Comparison of ENCODE assay signal across 32 mouse cellular contexts in the genomic region with DNA sequence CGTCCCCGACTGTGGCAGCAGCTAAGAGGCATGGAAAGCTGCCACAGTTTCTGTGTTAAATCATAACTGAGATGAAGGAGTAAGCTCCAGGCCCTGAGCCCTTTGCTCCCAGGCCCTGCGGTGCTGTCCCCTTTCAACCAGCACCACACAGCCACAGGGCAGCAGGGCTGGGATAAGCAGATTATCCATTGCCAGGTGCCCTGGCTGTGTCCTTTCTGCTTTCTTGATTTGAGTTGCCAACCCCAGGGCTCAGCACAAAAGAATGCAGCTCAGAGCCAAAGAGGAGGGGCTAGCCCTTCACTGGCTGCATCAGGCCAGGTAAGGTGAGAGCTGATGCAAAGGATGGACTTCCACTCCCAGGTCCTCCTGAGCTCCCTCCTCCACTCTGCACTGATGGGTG. TPM values are rescaled to one million over a fixed set of nuclear protein-coding genes. Genes with fewer than 3 reads are reported as not detected.
DNase-seq lines count a peak whose midpoint lies in the region; ATAC-seq and TF ChIP-seq lines count a peak whose summit lies in the region.
"Had no signal": no experiment of that assay in that cellular context is flagged by ENCODE, and none has a peak within 500 bp of the region (broad histone marks: within the 10 kb centered on the region; RNA-seq: fewer than 3 reads in every experiment).

No protein-coding gene starts in this region.

- peak; percentile 60; the same call in 1 of the 2 replicates for ATAC-seq in embryonic facial prominence, embryonic 14.5 days (ENCODE audit: low read depth)
- no peak for ATAC-seq in stomach, postnatal 0 days (ENCODE audit: low FRiP score, low TSS enrichment)
- ATAC-seq in activated CD4-positive, CD25-positive, alpha-beta regulatory T cell, adult 4 months: no peak
- ATAC-seq in hindbrain, embryonic 11.5 days (ENCODE audit: low FRiP score): no peak
- ATAC-seq: forebrain, embryonic 16.5 days; hindbrain, postnatal 0 days; intestine, embryonic 15.5 days; liver, embryonic 12.5 days; liver, postnatal 0 days had no signal

- H3K9ac ChIP-seq in embryonic facial prominence, embryonic 14.5 days (ENCODE audit: low read depth, low read length): no peak overlapping the region
- no peak overlapping the region for H3K9ac ChIP-seq in stomach, postnatal 0 days (ENCODE audit: low read length)
- H3K9ac ChIP-seq in hindbrain, embryonic 11.5 days (ENCODE audit: low read depth, low read length): no peak overlapping the region
- H3K9ac ChIP-seq: embryonic facial prominence, embryonic 12.5 days; heart, embryonic 15.5 days; hindbrain, embryonic 12.5 days; intestine, embryonic 15.5 days; limb, embryonic 13.5 days; liver, embryonic 12.5 days; liver, postnatal 0 days; neural tube, embryonic 13.5 days had no signal

- no peaks in the 10 kb centered on the region for H3K27me3 ChIP-seq in embryonic facial prominence, embryonic 14.5 days (replicated peaks; ENCODE audit: control insufficient read depth, insufficient read depth, low read length)
- H3K27me3 ChIP-seq in embryonic facial prominence, embryonic 10.5 days (replicated peaks; ENCODE audit: low read depth, poor library complexity, severe bottlenecking): no peaks in the 10 kb centered on the region
- no peaks in the 10 kb centered on the region for H3K27me3 ChIP-seq in stomach, postnatal 0 days (ENCODE audit: control insufficient read depth, insufficient read depth, low read length)
- no peaks in the 10 kb centered on the region for H3K27me3 ChIP-seq in hindbrain, embryonic 11.5 days (ENCODE audit: control insufficient read depth, insufficient read depth, low read length)
- H3K27me3 ChIP-seq: embryonic facial prominence, embryonic 12.5 days; hindbrain, embryonic 12.5 days; intestine, embryonic 15.5 days; limb, embryonic 13.5 days; neural tube, embryonic 13.5 days had no signal

- H3K9me3 ChIP-seq in embryonic facial prominence, embryonic 14.5 days (ENCODE audit: control insufficient read depth, low read length): no peaks in the 10 kb centered on the region
- no peaks in the 10 kb centered on the region for H3K9me3 ChIP-seq in embryonic facial prominence, embryonic 10.5 days
- H3K9me3 ChIP-seq in stomach, postnatal 0 days (ENCODE audit: control insufficient read depth, low read length): no peaks in the 10 kb centered on the region
- no peaks in the 10 kb centered on the region for H3K9me3 ChIP-seq in hindbrain, embryonic 11.5 days (ENCODE audit: control insufficient read depth, low read length)
- H3K9me3 ChIP-seq: embryonic facial prominence, embryonic 12.5 days; forebrain, embryonic 10.5 days; heart, embryonic 10.5 days; heart, embryonic 15.5 days; intestine, embryonic 15.5 days; limb, embryonic 13.5 days; liver, embryonic 12.5 days; neural tube, embryonic 13.5 days had no signal

- H3K27ac ChIP-seq in embryonic facial prominence, embryonic 14.5 days (replicated peaks; ENCODE audit: low read depth, low read length): no peak overlapping the region
- no peak overlapping the region for H3K27ac ChIP-seq in embryonic facial prominence, embryonic 10.5 days (replicated peaks)
- H3K27ac ChIP-seq in stomach, postnatal 0 days (replicated peaks): no peak overlapping the region
- H3K27ac ChIP-seq in hindbrain, embryonic 11.5 days (ENCODE audit: low read depth, low read length): no peak overlapping the region
- H3K27ac ChIP-seq: embryonic facial prominence, embryonic 12.5 days; forebrain, embryonic 10.5 days; gastrocnemius, adult 2 months; heart, embryonic 10.5 days; heart, embryonic 15.5 days; hindbrain, embryonic 12.5 days; hindbrain, postnatal 0 days; intestine, embryonic 15.5 days; layer of hippocampus, adult 2 months; limb, embryonic 13.5 days; liver, embryonic 12.5 days; neural tube, embryonic 13.5 days had no signal

- WGBS in embryonic facial prominence, embryonic 14.5 days: 83% methylated on average over 3 of the region's 3 CpGs
- WGBS in embryonic facial prominence, embryonic 10.5 days: 85% methylated on average over 3 of the region's 3 CpGs
- WGBS in stomach, postnatal 0 days: 74% methylated on average over 3 of the region's 3 CpGs
- 88% methylated on average over 3 of the region's 3 CpGs for WGBS in hindbrain, embryonic 11.5 days

- H3K4me2 ChIP-seq in embryonic facial prominence, embryonic 14.5 days (ENCODE audit: low read depth, low read length): no peak overlapping the region
- no peak overlapping the region for H3K4me2 ChIP-seq in stomach, postnatal 0 days (replicated peaks; ENCODE audit: low read depth)
- H3K4me2 ChIP-seq in hindbrain, embryonic 11.5 days (replicated peaks; ENCODE audit: low read depth, low read length): no peak overlapping the region
- H3K4me2 ChIP-seq: embryonic facial prominence, embryonic 12.5 days; heart, embryonic 15.5 days; hindbrain, embryonic 12.5 days; intestine, embryonic 15.5 days; limb, embryonic 13.5 days; liver, embryonic 12.5 days; midbrain, embryonic 11.5 days; neural tube, embryonic 13.5 days had no signal

- no peaks in the 10 kb centered on the region for H3K36me3 ChIP-seq in embryonic facial prominence, embryonic 14.5 days (ENCODE audit: control insufficient read depth, insufficient read depth, low read length)
- H3K36me3 ChIP-seq in embryonic facial prominence, embryonic 10.5 days (replicated peaks): no peaks in the 10 kb centered on the region
- no peaks in the 10 kb centered on the region for H3K36me3 ChIP-seq in stomach, postnatal 0 days (ENCODE audit: control insufficient read depth, insufficient read depth, low read length)
- H3K36me3 ChIP-seq in hindbrain, embryonic 11.5 days (ENCODE audit: control insufficient read depth, insufficient read depth, low read length): no peaks in the 10 kb centered on the region
- H3K36me3 ChIP-seq: embryonic facial prominence, embryonic 12.5 days; forebrain, embryonic 10.5 days; heart, embryonic 10.5 days; heart, embryonic 15.5 days; hindbrain, embryonic 12.5 days; intestine, embryonic 15.5 days; limb, embryonic 13.5 days; liver, embryonic 12.5 days; neural tube, embryonic 13.5 days had no signal

- TF ChIP-seq EP300 in stomach, postnatal 0 days (optimal IDR thresholded peaks at IDR 0.05): no peak

- H3K4me3 ChIP-seq in embryonic facial prominence, embryonic 14.5 days (ENCODE audit: low read depth, low read length): no peak overlapping the region
- no peak overlapping the region for H3K4me3 ChIP-seq in embryonic facial prominence, embryonic 10.5 days
- H3K4me3 ChIP-seq in stomach, postnatal 0 days (ENCODE audit: low read depth, low read length): no peak overlapping the region
- H3K4me3 ChIP-seq in hindbrain, embryonic 11.5 days (ENCODE audit: low read depth, low read length): no peak overlapping the region
- H3K4me3 ChIP-seq: embryonic facial prominence, embryonic 12.5 days; forebrain, embryonic 10.5 days; gastrocnemius, adult 2 months; heart, embryonic 10.5 days; heart, embryonic 15.5 days; hindbrain, embryonic 12.5 days; intestine, embryonic 15.5 days; layer of hippocampus, adult 2 months; limb, embryonic 13.5 days; liver, embryonic 12.5 days; myocyte; neural tube, embryonic 13.5 days had no signal

- DNase-seq in embryonic facial prominence, embryonic 14.5 days (ENCODE audit: low spot score): no peak
- DNase-seq in embryonic facial prominence, embryonic 10.5 days (ENCODE audit: low spot score): no peak
- peak; percentile 94 for DNase-seq in kidney, adult 9 months
- peak; percentile 83 for DNase-seq in kidney, postnatal 14 days
- DNase-seq in stomach, postnatal 0 days (ENCODE audit: low spot score): peak; percentile 18
- DNase-seq in hindbrain, embryonic 11.5 days (ENCODE audit: low spot score): no peak
- no peak for DNase-seq in embryo, embryonic 11 days
- DNase-seq: adrenal gland, adult 2 months; adrenal gland, postnatal 36 days; cerebellum, adult 18-20 months; cerebellum, postnatal 10 days; gastrocnemius, adult 2 months; liver, postnatal 0 days; lung, postnatal 36 days; right cerebral cortex, postnatal 4 days had no signal

- H3K4me1 ChIP-seq in embryonic facial prominence, embryonic 14.5 days (ENCODE audit: control insufficient read depth, insufficient read depth, low read length): no peaks in the 10 kb centered on the region
- H3K4me1 ChIP-seq in embryonic facial prominence, embryonic 10.5 days: no peaks in the 10 kb centered on the region; the same call in 1 of the 2 replicates
- H3K4me1 ChIP-seq in stomach, postnatal 0 days (replicated peaks; ENCODE audit: control insufficient read depth, insufficient read depth): peaks cover 3% of the 10 kb centered on the region; the same call in 1 of the 2 replicates
- no peaks in the 10 kb centered on the region for H3K4me1 ChIP-seq in hindbrain, embryonic 11.5 days (replicated peaks; ENCODE audit: control insufficient read depth, insufficient read depth, low read length)
- H3K4me1 ChIP-seq: embryonic facial prominence, embryonic 12.5 days; forebrain, embryonic 10.5 days; hindbrain, embryonic 12.5 days; limb, embryonic 13.5 days; liver, embryonic 12.5 days had no signal

- TF ChIP-seq CTCF in stomach, postnatal 0 days (IDR thresholded peaks at IDR 0.05; ENCODE audit: low read depth): no peak

RNA-seq across cellular contexts. Expression of a gene that starts 10.2 kb away (rescaled TPM):
- 0.34 and 0.47 TPM in 2 replicates for polyA plus RNA-seq in embryonic facial prominence, embryonic 14.5 days (2014; fragmentation: Nextera tagmentation; extraction: Ambion mirVana)
- not detected in 2 replicates for polyA plus RNA-seq in embryonic facial prominence, embryonic 10.5 days (2016; fragmentation: Nextera tagmentation; extraction: Ambion mirVana)
- polyA plus RNA-seq in stomach, postnatal 0 days (2015; fragmentation: Nextera tagmentation; extraction: Ambion mirVana): 3.1 and 3.4 TPM in 2 replicates
- polyA plus RNA-seq in activated CD4-positive, CD25-positive, alpha-beta regulatory T cell, adult 4 months (2017; shearing (Covaris generic)): not detected
- polyA plus RNA-seq in hindbrain, embryonic 11.5 days (2014; fragmentation: Nextera tagmentation; extraction: Ambion mirVana): not detected in 2 replicates
- polyA plus RNA-seq: C2C12; embryonic facial prominence, embryonic 12.5 days; forebrain, embryonic 10.5 days; heart, embryonic 10.5 days; heart, embryonic 15.5 days; liver, embryonic 12.5 days; liver, postnatal 0 days; lung, embryonic 16.5 days; midbrain, embryonic 11.5 days had no signal

RNA-seq across cellular contexts. Expression of a gene that starts 31.1 kb away (rescaled TPM):
- 73.8 and 74.7 TPM in 2 replicates for polyA plus RNA-seq in embryonic facial prominence, embryonic 14.5 days (2014; fragmentation: Nextera tagmentation; extraction: Ambion mirVana)
- polyA plus RNA-seq in embryonic facial prominence, embryonic 10.5 days (2016; fragmentation: Nextera tagmentation; extraction: Ambion mirVana): 48.3 and 50.3 TPM in 2 replicates
- 42.2 and 43.9 TPM in 2 replicates for polyA plus RNA-seq in stomach, postnatal 0 days (2015; fragmentation: Nextera tagmentation; extraction: Ambion mirVana)
- polyA plus RNA-seq in activated CD4-positive, CD25-positive, alpha-beta regulatory T cell, adult 4 months (2017; shearing (Covaris generic)): 10 to 100 TPM; 10.3 to 10.6 TPM
- 84.5 and 84.6 TPM in 2 replicates for polyA plus RNA-seq in hindbrain, embryonic 11.5 days (2014; fragmentation: Nextera tagmentation; extraction: Ambion mirVana)

RNA-seq across cellular contexts. Expression of a gene that starts 45.2 kb away (rescaled TPM):
- 2.1 and 2.7 TPM in 2 replicates for polyA plus RNA-seq in embryonic facial prominence, embryonic 14.5 days (2014; fragmentation: Nextera tagmentation; extraction: Ambion mirVana)
- polyA plus RNA-seq in embryonic facial prominence, embryonic 10.5 days (2016; fragmentation: Nextera tagmentation; extraction: Ambion mirVana): 1.3 and 2.1 TPM in 2 replicates
- 0.32 and 0.46 TPM in 2 replicates for polyA plus RNA-seq in stomach, postnatal 0 days (2015; fragmentation: Nextera tagmentation; extraction: Ambion mirVana)
- 100 to 1,000 TPM; 155 to 193 TPM for polyA plus RNA-seq in activated CD4-positive, CD25-positive, alpha-beta regulatory T cell, adult 4 months (2017; shearing (Covaris generic))
- polyA plus RNA-seq in hindbrain, embryonic 11.5 days (2014; fragmentation: Nextera tagmentation; extraction: Ambion mirVana): 1.3 and 2.1 TPM in 2 replicates

Comparison
In these comparisons a context has a peak if more than half of its experiments do, and no peak if none do; other contexts are left out.
1. DNase-seq: peak in kidney, adult 9 months (single experiment), kidney, postnatal 14 days (single experiment) and stomach, postnatal 0 days (single experiment); none in embryonic facial prominence, embryonic 14.5 days (single experiment), embryonic facial prominence, embryonic 10.5 days (single experiment), hindbrain, embryonic 11.5 days (single experiment) and embryo, embryonic 11 days (single experiment).
2. RNA of a gene that starts 45.2 kb away (polyA plus RNA-seq): 155 to 193 TPM in activated CD4-positive, CD25-positive, alpha-beta regulatory T cell, adult 4 months; 2.1 to 2.7 TPM in embryonic facial prominence, embryonic 14.5 days, 1.3 to 2.1 TPM in hindbrain, embryonic 11.5 days, 1.3 to 2.1 TPM in embryonic facial prominence, embryonic 10.5 days and 0.32 to 0.46 TPM in stomach, postnatal 0 days; every median in the first group is over 10 times any median in the second.